Mouse (Mus musculus) embryo, embryonic 11.5 days (tissue): Measurements from ENCODE around the gene Irf2.

Source experiments
- DNase-seq: peaks from one replicate; pipeline ENCODE4 v3.0.0-alpha.2; 2012; ENCODE audit warnings: low read depth, low spot score

Gene Irf2

GRCm38 (mm10) chr8:46799706-46800105 is 60.2 kb downstream of the Irf2 start:
- no peak for DNase-seq

GRCm38 (mm10) chr8:46801153-46801684 is 61.7 kb downstream of the Irf2 start:
- DNase-seq = no peak

- DNase-seq = no peak
Measured at GRCm38 (mm10) chr8:46802009-46802408, 62.5 kb downstream of the Irf2 start.

- no peak for DNase-seq
Measured at GRCm38 (mm10) chr8:46804721-46805120, 65.2 kb downstream of the Irf2 start.

- DNase-seq = no peak
Measured at GRCm38 (mm10) chr8:46811021-46811622, 71.6 kb downstream of the Irf2 start.

GRCm38 (mm10) chr8:46811944-46812343 is 72.4 kb downstream of the Irf2 start:
- no peak for DNase-seq

GRCm38 (mm10) chr8:46812966-46813365 is 73.4 kb downstream of the Irf2 start:
- no peak for DNase-seq

GRCm38 (mm10) chr8:46818106-46818989 is 78.8 kb downstream of the Irf2 start:
- DNase-seq = no peak

- DNase-seq = no peak
Measured at GRCm38 (mm10) chr8:46818990-46819288, 79.4 kb downstream of the Irf2 start.

GRCm38 (mm10) chr8:46828734-46829413 is 89.3 kb downstream of the Irf2 start:
- DNase-seq = no peak

- DNase-seq = no peak
Measured at GRCm38 (mm10) chr8:46829414-46830111, 90.0 kb downstream of the Irf2 start.

- DNase-seq = no peak
Measured at GRCm38 (mm10) chr8:46830112-46830855, 90.8 kb downstream of the Irf2 start.

GRCm38 (mm10) chr8:46831916-46832315 is 92.4 kb downstream of the Irf2 start:
- no peak for DNase-seq

- DNase-seq = no peak
Measured at GRCm38 (mm10) chr8:46832399-46832798, 92.9 kb downstream of the Irf2 start.

GRCm38 (mm10) chr8:46833763-46834162 is 94.2 kb downstream of the Irf2 start:
- DNase-seq = no peak

GRCm38 (mm10) chr8:46834440-46834839 is 94.9 kb downstream of the Irf2 start:
- no peak for DNase-seq

- DNase-seq = no peak
Measured at GRCm38 (mm10) chr8:46836011-46836652, 96.6 kb downstream of the Irf2 start.

GRCm38 (mm10) chr8:46836949-46837348 is 97.4 kb downstream of the Irf2 start:
- no peak for DNase-seq

- DNase-seq = no peak
Measured at GRCm38 (mm10) chr8:46838052-46838451, 98.5 kb downstream of the Irf2 start.

GRCm38 (mm10) chr8:46840390-46840789 is 100.9 kb downstream of the Irf2 start:
- DNase-seq = no peak

- no peak for DNase-seq
Measured at GRCm38 (mm10) chr8:46840791-46841190, 101.3 kb downstream of the Irf2 start.
